Mouse (Mus musculus): ENCODE results near the gene Col23a1. TPM values are rescaled to one million over a fixed set of nuclear protein-coding genes. Genes with fewer than 3 reads are reported as not detected.

Col23a1 gene
- total and polyA plus RNA-seq, 3 experiments = 1.1 to 1.7 (median 1.3) TPM

DNA sequence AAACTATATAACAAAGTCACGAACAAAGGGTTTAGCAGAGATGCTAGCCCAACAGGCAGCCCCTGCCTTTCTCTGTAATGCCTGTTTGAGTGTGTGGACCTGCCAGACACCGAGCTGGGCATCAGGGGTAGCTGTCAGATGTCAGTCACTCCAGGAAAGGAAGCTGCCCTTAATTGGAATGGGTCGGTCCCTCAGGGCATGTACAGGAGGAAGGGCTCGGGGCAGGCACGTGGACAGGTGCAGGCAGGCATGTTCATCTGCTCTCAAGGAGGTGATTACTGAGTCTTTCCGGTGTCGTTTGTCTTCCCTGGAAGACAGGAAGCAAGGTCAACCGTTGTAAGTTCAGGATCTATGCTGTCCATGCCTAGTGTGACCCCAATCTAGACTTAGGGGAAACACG, 233.9 kb downstream of the Col23a1 start:
- TF ChIP-seq CTCF (IDR thresholded peaks at IDR 0.05) (no peak), EP300 (IDR thresholded peaks at IDR 0.05; ENCODE audit: insufficient read depth, low read depth, low read length) (no peak), POLR2A (IDR thresholded peaks at IDR 0.05; ENCODE audit: insufficient read depth, low read depth, low read length) (no peak)
- WGBS = 70% methylated on average over 9 of the region's 9 CpGs
- Histone ChIP-seq H3K27me3 (ENCODE audit: control insufficient read depth, insufficient read depth, low read length) (no peaks in the 10 kb centered on the region), H3K4me3 (no peak overlapping the region), H3K4me1 (ENCODE audit: control insufficient read depth, insufficient read depth, low read length) (no peaks in the 10 kb centered on the region), H3K27ac (no peak overlapping the region), H3K36me3 (ENCODE audit: control insufficient read depth, insufficient read depth, low read length) (no peaks in the 10 kb centered on the region), H3K79me2 (replicated peaks; ENCODE audit: control insufficient read depth, insufficient read depth, low read length) (no peaks in the 10 kb centered on the region), H3K9ac (ENCODE audit: low read depth, low read length) (no peak overlapping the region)
- intact Hi-C loops (cut with DNase I) = no loop called here
- no peak for DNase-seq

DNA sequence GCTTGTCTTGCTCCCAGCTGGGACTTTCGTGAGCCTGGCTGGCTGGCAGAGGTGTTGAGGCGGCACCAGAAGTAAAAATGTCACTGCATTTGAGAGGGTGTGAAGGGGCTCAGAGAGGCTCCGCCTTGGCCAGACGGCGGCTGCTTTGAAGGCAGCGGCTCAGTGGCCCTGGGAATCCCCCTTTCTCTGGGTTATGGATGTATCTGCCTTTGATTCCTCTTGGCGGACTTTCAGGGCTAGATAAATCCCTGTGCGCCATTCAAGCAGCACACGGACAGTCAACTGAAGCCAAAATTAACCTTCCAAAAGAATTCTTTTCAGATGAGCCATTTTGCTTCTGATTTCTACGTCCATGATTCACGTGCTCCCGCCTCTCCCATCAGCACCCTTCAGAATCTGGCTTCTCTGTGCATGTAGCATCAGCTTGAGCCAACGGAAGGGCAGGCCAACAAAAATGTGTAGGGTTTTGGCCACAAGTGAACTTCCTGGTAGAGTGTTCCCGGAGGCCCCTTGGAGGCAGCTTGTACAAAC, 237.0 kb downstream of the Col23a1 start:
- no peak for DNase-seq
- H3K79me2 ChIP-seq (replicated peaks; ENCODE audit: control insufficient read depth, insufficient read depth, low read length) = no peaks in the 10 kb centered on the region
- no peak overlapping the region for H3K4me3 ChIP-seq
- H3K36me3 ChIP-seq (ENCODE audit: control insufficient read depth, insufficient read depth, low read length) = no peaks in the 10 kb centered on the region
- intact Hi-C loops (cut with DNase I) = no loop called here
- H3K9ac ChIP-seq (ENCODE audit: low read depth, low read length) = no peak overlapping the region
- no peak overlapping the region for H3K27ac ChIP-seq
- H3K27me3 ChIP-seq (ENCODE audit: control insufficient read depth, insufficient read depth, low read length) = no peaks in the 10 kb centered on the region
- TF ChIP-seq CTCF (IDR thresholded peaks at IDR 0.05) (no peak), EP300 (IDR thresholded peaks at IDR 0.05; ENCODE audit: insufficient read depth, low read depth, low read length) (no peak), POLR2A (IDR thresholded peaks at IDR 0.05; ENCODE audit: insufficient read depth, low read depth, low read length) (no peak)
- no peaks in the 10 kb centered on the region for H3K4me1 ChIP-seq (ENCODE audit: control insufficient read depth, insufficient read depth, low read length)
- 25% methylated on average over 14 of the region's 14 CpGs for WGBS

- H3K27ac ChIP-seq = no peak overlapping the region
- DNase-seq = no peak
- WGBS = 76% methylated on average over 11 of the region's 11 CpGs
- H3K79me2 ChIP-seq (replicated peaks; ENCODE audit: control insufficient read depth, insufficient read depth, low read length) = no peaks in the 10 kb centered on the region
- H3K27me3 ChIP-seq (ENCODE audit: control insufficient read depth, insufficient read depth, low read length) = no peaks in the 10 kb centered on the region
- no peak overlapping the region for H3K9ac ChIP-seq (ENCODE audit: low read depth, low read length)
- H3K4me1 ChIP-seq (ENCODE audit: control insufficient read depth, insufficient read depth, low read length) = no peaks in the 10 kb centered on the region
- TF ChIP-seq CTCF (IDR thresholded peaks at IDR 0.05) (no peak), EP300 (IDR thresholded peaks at IDR 0.05; ENCODE audit: insufficient read depth, low read depth, low read length) (no peak), POLR2A (IDR thresholded peaks at IDR 0.05; ENCODE audit: insufficient read depth, low read depth, low read length) (no peak)
- H3K4me3 ChIP-seq = no peak overlapping the region
- intact Hi-C loops (cut with DNase I) = no loop called here
- no peaks in the 10 kb centered on the region for H3K36me3 ChIP-seq (ENCODE audit: control insufficient read depth, insufficient read depth, low read length)
Measured at GRCm38 (mm10) chr11:51533128-51533533, 243.4 kb downstream of the Col23a1 start.

DNA sequence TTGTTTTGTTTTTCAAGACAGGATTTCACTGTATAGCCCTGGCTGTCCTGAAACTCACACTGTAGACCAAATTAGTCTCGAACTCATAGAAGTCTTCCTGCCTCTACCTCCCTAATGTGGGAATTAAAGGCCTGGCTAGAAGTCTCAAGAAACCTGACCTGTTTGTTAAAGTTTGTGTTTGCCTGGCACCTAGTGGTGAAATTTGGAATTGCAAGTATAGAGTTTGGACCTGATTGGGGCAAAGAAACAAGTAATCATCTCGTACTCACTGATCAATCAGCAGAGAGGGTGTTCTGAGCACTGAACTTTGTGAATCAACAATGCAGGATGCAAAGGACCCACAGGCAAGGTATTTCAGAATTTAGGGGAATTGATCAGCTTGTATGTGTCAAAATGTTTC, 244.6 kb downstream of the Col23a1 start:
- H3K4me3 ChIP-seq = no peak overlapping the region
- no peaks in the 10 kb centered on the region for H3K36me3 ChIP-seq (ENCODE audit: control insufficient read depth, insufficient read depth, low read length)
- DNase-seq = peak in 1 of 2 experiments; percentile 19

DNA sequence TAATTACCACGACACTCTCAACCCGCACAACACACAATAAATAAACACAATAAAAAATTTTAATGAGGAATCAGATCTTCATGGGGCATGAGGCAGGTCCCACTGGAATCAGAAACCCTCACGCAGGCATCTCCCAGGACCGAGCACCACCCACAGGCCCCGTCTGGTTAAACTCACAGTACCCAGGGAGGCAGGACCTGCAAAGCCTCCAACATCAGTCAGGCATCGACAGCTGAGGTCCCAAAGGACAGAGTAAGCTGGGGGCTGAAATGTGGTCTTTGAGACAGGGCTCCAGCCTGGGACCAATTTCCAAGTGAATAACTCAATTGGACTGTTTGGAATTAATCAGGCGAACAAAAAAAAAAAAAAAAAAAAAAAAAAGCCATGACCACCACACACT, 248.7 kb downstream of the Col23a1 start:
- no peak overlapping the region for H3K27ac ChIP-seq
- H3K79me2 ChIP-seq (replicated peaks; ENCODE audit: control insufficient read depth, insufficient read depth, low read length) = no peaks in the 10 kb centered on the region
- intact Hi-C loops (cut with DNase I) = loop anchor here (2.0 to 5.0 kb wide), 2 partner anchors 142 to 596 kb away; partner anchors contain the start of gene 4933414I15Rik
- no peak for DNase-seq
- H3K36me3 ChIP-seq (ENCODE audit: control insufficient read depth, insufficient read depth, low read length) = no peaks in the 10 kb centered on the region
- 76% methylated on average over 7 of the region's 7 CpGs for WGBS
- no peaks in the 10 kb centered on the region for H3K4me1 ChIP-seq (ENCODE audit: control insufficient read depth, insufficient read depth, low read length)
- TF ChIP-seq POLR2A (IDR thresholded peaks at IDR 0.05; ENCODE audit: insufficient read depth, low read depth, low read length) (no peak), CTCF (IDR thresholded peaks at IDR 0.05) (no peak), EP300 (IDR thresholded peaks at IDR 0.05; ENCODE audit: insufficient read depth, low read depth, low read length) (no peak)
- no peaks in the 10 kb centered on the region for H3K27me3 ChIP-seq (ENCODE audit: control insufficient read depth, insufficient read depth, low read length)
- no peak overlapping the region for H3K9ac ChIP-seq (ENCODE audit: low read depth, low read length)
- H3K4me3 ChIP-seq = no peak overlapping the region

More for the DNA sequence above, 244.6 kb downstream of the Col23a1 start:
- no peaks in the 10 kb centered on the region for H3K4me1 ChIP-seq (ENCODE audit: control insufficient read depth, insufficient read depth, low read length)
- TF ChIP-seq EP300 (IDR thresholded peaks at IDR 0.05; ENCODE audit: insufficient read depth, low read depth, low read length) (no peak), POLR2A (IDR thresholded peaks at IDR 0.05; ENCODE audit: insufficient read depth, low read depth, low read length) (no peak), CTCF (IDR thresholded peaks at IDR 0.05) (peak; percentile 93)
- H3K27me3 ChIP-seq (ENCODE audit: control insufficient read depth, insufficient read depth, low read length) = no peaks in the 10 kb centered on the region
- H3K9ac ChIP-seq (ENCODE audit: low read depth, low read length) = no peak overlapping the region
- H3K27ac ChIP-seq = no peak overlapping the region
- H3K79me2 ChIP-seq (replicated peaks; ENCODE audit: control insufficient read depth, insufficient read depth, low read length) = no peaks in the 10 kb centered on the region
- intact Hi-C loops (cut with DNase I) = loop anchor here (1.0 to 2.0 kb wide), 2 partner anchors 208 to 245 kb away; partner anchors contain the start of gene Col23a1
- WGBS = 16% methylated on average over 2 of the region's 2 CpGs

- no peaks in the 10 kb centered on the region for H3K36me3 ChIP-seq (ENCODE audit: control insufficient read depth, insufficient read depth, low read length)
- DNase-seq = no peak
- H3K4me1 ChIP-seq (ENCODE audit: control insufficient read depth, insufficient read depth, low read length) = no peaks in the 10 kb centered on the region
- H3K27me3 ChIP-seq (ENCODE audit: control insufficient read depth, insufficient read depth, low read length) = no peaks in the 10 kb centered on the region
- no peak overlapping the region for H3K4me3 ChIP-seq
- no peaks in the 10 kb centered on the region for H3K79me2 ChIP-seq (replicated peaks; ENCODE audit: control insufficient read depth, insufficient read depth, low read length)
- H3K9ac ChIP-seq (ENCODE audit: low read depth, low read length) = no peak overlapping the region
- no peak overlapping the region for H3K27ac ChIP-seq
- TF ChIP-seq CTCF (IDR thresholded peaks at IDR 0.05) = no peak
- no peak for TF ChIP-seq EP300 (IDR thresholded peaks at IDR 0.05; ENCODE audit: insufficient read depth, low read depth, low read length)
- no peak for TF ChIP-seq POLR2A (IDR thresholded peaks at IDR 0.05; ENCODE audit: insufficient read depth, low read depth, low read length)
- 63% methylated on average over 13 of the region's 13 CpGs for WGBS
- intact Hi-C loops (cut with DNase I) = loop anchor here (2.0 to 5.0 kb wide), 2 partner anchors 142 to 597 kb away; partner anchors contain the start of gene 4933414I15Rik
Measured at GRCm38 (mm10) chr11:51538919-51539758, 249.4 kb downstream of the Col23a1 start.

All from heart, adult 2 months (tissue).